Mouse (Mus musculus) lung, embryonic 15.5 days (tissue): ENCODE data around the gene Nuak1. TPM values are rescaled to one million over a fixed set of nuclear protein-coding genes. Genes with fewer than 3 reads are reported as not detected.
A peak's percentile ranks its signal among the peaks of the same experiment; 100 is the strongest.

Experiments
- ATAC-seq: fragments of 200-750 bp; cut with Nextera tagmentation; 2 replicates; pipeline ENCODE4 v1.8.0; 2017; ENCODE audit warnings: moderate number of reproducible peaks, borderline replicate concordance; ENCODE audit not compliant: low FRiP score, low TSS enrichment; ENCODE audit errors: extremely low read depth
- H3K27ac ChIP-seq: fragments of 300-500 bp; sonication (generic); 2 replicates; pipeline ENCODE4 v1.5.1; 2015; ENCODE audit warnings: moderate library complexity, mild to moderate bottlenecking, inconsistent platforms
- H3K27me3 ChIP-seq: fragments of 300-500 bp; sonication (generic); 2 replicates; pipeline ENCODE4 v1.6.1; 2015; ENCODE audit warnings: inconsistent platforms
- H3K36me3 ChIP-seq: fragments of 300-500 bp; sonication (generic); 2 replicates; pipeline ENCODE4 v1.6.1; 2015; ENCODE audit warnings: inconsistent platforms
- H3K4me1 ChIP-seq: fragments of 300-500 bp; sonication (generic); 2 replicates; pipeline ENCODE4 v1.6.1; 2015; ENCODE audit warnings: inconsistent platforms
- H3K4me2 ChIP-seq: fragments of 300-500 bp; sonication (generic); 2 replicates; pipeline ENCODE4 v1.6.1; 2015; ENCODE audit warnings: inconsistent platforms, mild to moderate bottlenecking, moderate library complexity
- H3K4me3 ChIP-seq: fragments of 300-500 bp; sonication (generic); 2 replicates; pipeline ENCODE4 v1.5.1; 2015; ENCODE audit warnings: mild to moderate bottlenecking, inconsistent platforms
- H3K9ac ChIP-seq: fragments of 300-500 bp; sonication (generic); 2 replicates; pipeline ENCODE4 v1.6.1; 2015; ENCODE audit warnings: inconsistent platforms
- H3K9me3 ChIP-seq: fragments of 300-500 bp; sonication (generic); 2 replicates; pipeline ENCODE4 v1.6.1; 2016; ENCODE audit warnings: inconsistent platforms
- WGBS: fragments of 180-500 bp; shearing (Covaris S2); methylation state at CpG from one replicate; pipeline ENCODE4 v1.1.7; 2015; 5-methylcytosine and 5-hydroxymethylcytosine counted together
- polyA plus RNA-seq: library from polyadenylated mRNA; unstranded; fragments of >200 nt; fragmentation: Nextera tagmentation; extraction: Ambion mirVana; gene quantifications from 2 replicates; pipeline ENCODE4 v1.2.1, GENCODE M21; 2015

Gene Nuak1
- polyA plus RNA-seq, 1 experiment from 2014 or later: 2.6 TPM

GRCm38 (mm10) chr10:84420589-84420988 lies 19.8 kb downstream of the Nuak1 start:
- H3K4me3 ChIP-seq: no peak overlapping the region
- H3K27me3 ChIP-seq: no peaks in the 10 kb centered on the region
- H3K4me2 ChIP-seq: no peak overlapping the region
- no peak overlapping the region for H3K9ac ChIP-seq
- no peak overlapping the region for H3K27ac ChIP-seq
- H3K4me1 ChIP-seq: peaks cover 18% of the 10 kb centered on the region
- no peaks in the 10 kb centered on the region for H3K36me3 ChIP-seq
- H3K9me3 ChIP-seq: no peaks in the 10 kb centered on the region
- no peak for ATAC-seq
- WGBS: 90% methylated on average over 6 of the region's 6 CpGs

GRCm38 (mm10) chr10:84418421-84418820 lies 22.0 kb downstream of the Nuak1 start:
- Histone ChIP-seq H3K4me1 (peaks cover 5% of the 10 kb centered on the region; the same call in 1 of the 2 replicates), H3K9me3 (no peaks in the 10 kb centered on the region), H3K36me3 (no peaks in the 10 kb centered on the region), H3K9ac (no peak overlapping the region), H3K27ac (no peak overlapping the region), H3K27me3 (no peaks in the 10 kb centered on the region), H3K4me2 (no peak overlapping the region), H3K4me3 (no peak overlapping the region)
- ATAC-seq: no peak

DNA sequence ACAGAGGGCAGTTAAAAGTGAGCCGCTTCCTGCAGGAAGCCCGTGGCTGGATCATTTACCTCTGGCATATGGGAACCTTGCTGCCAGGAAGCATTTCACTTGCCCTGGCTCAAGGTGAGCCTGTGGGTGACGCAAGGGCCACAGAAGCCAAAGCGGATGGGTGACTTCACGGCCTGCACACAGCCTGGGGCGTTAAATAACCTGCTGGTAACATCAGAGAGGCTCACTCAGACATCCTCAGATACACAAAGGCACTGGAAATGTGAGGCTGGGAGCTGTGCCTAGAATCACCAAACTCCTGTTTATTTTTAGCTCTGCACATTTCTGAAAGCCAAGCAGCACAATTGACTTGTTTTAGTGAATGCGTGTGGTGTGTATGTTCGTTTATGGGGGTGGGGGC lies 23.6 kb downstream of the Nuak1 start:
- Histone ChIP-seq H3K4me3 (no peak overlapping the region), H3K9me3 (no peaks in the 10 kb centered on the region), H3K4me2 (no peak overlapping the region), H3K9ac (no peak overlapping the region), H3K27ac (no peak overlapping the region), H3K4me1 (peaks cover 21% of the 10 kb centered on the region), H3K27me3 (no peaks in the 10 kb centered on the region), H3K36me3 (no peaks in the 10 kb centered on the region)
- ATAC-seq: no peak
- 68% methylated on average over 8 of the region's 8 CpGs for WGBS

GRCm38 (mm10) chr10:84414981-84415700 lies 25.3 kb downstream of the Nuak1 start:
- H3K36me3 ChIP-seq: no peaks in the 10 kb centered on the region
- no peak overlapping the region for H3K4me3 ChIP-seq
- no peaks in the 10 kb centered on the region for H3K27me3 ChIP-seq
- H3K4me2 ChIP-seq: no peak overlapping the region
- no peak overlapping the region for H3K27ac ChIP-seq
- ATAC-seq: no peak
- H3K9ac ChIP-seq: no peak overlapping the region
- H3K4me1 ChIP-seq: peaks cover 37% of the 10 kb centered on the region
- H3K9me3 ChIP-seq: no peaks in the 10 kb centered on the region
- WGBS: 77% methylated on average over 8 of the region's 8 CpGs

DNA sequence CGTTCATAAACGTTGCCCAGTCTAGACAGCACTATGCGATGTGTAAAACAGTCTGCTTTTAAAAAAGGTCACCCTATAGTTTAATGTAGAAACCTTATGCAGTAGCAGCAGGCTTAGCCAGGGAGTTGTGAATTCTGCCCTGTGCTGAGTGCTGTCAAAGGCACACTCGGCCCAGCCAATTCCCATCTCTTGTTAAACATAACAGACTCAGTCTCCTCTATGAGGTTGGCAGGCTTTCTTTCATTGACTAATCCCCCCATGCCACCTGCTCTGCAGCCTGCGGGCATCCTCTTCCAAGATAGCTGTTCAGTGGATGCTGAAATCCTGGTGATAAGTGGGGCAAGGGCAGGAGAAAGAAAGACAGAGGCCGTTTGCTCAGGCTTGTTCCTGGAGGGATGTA lies 27.1 kb downstream of the Nuak1 start:
- Histone ChIP-seq H3K36me3 (no peaks in the 10 kb centered on the region), H3K27me3 (no peaks in the 10 kb centered on the region), H3K4me3 (no peak overlapping the region), H3K9ac (no peak overlapping the region), H3K9me3 (no peaks in the 10 kb centered on the region), H3K27ac (peak overlapping the region; percentile 78), H3K4me1 (peaks cover 50% of the 10 kb centered on the region), H3K4me2 (no peak overlapping the region)
- WGBS: 62% methylated on average over 6 of the region's 6 CpGs
- no peak for ATAC-seq

GRCm38 (mm10) chr10:84412326-84412962 lies 28.0 kb downstream of the Nuak1 start:
- Histone ChIP-seq H3K4me1 (peaks cover 50% of the 10 kb centered on the region), H3K4me3 (no peak overlapping the region), H3K9me3 (no peaks in the 10 kb centered on the region), H3K4me2 (no peak overlapping the region), H3K27me3 (no peaks in the 10 kb centered on the region), H3K9ac (no peak overlapping the region), H3K36me3 (no peaks in the 10 kb centered on the region), H3K27ac (peak overlapping the region; percentile 78)
- no peak; the same call in 1 of the 2 replicates for ATAC-seq
- WGBS: 50% methylated on average over 12 of the region's 12 CpGs

- no peak for ATAC-seq
- 58% methylated on average over 16 of the region's 16 CpGs for WGBS
- no peaks in the 10 kb centered on the region for H3K36me3 ChIP-seq
- peaks cover 50% of the 10 kb centered on the region for H3K4me1 ChIP-seq
- H3K27ac ChIP-seq: peak overlapping the region; percentile 78
- no peaks in the 10 kb centered on the region for H3K27me3 ChIP-seq
- no peak overlapping the region for H3K9ac ChIP-seq
- no peak overlapping the region for H3K4me2 ChIP-seq
- H3K4me3 ChIP-seq: no peak overlapping the region
- H3K9me3 ChIP-seq: no peaks in the 10 kb centered on the region
Observed at GRCm38 (mm10) chr10:84411122-84412105, 29.0 kb downstream of the Nuak1 start.

GRCm38 (mm10) chr10:84408965-84409660 lies 31.3 kb downstream of the Nuak1 start:
- H3K4me1 ChIP-seq: peaks cover 50% of the 10 kb centered on the region
- 51% methylated on average over 13 of the region's 13 CpGs for WGBS
- no peaks in the 10 kb centered on the region for H3K9me3 ChIP-seq
- no peak overlapping the region for H3K4me3 ChIP-seq
- no peaks in the 10 kb centered on the region for H3K36me3 ChIP-seq
- no peak overlapping the region for H3K9ac ChIP-seq
- H3K27me3 ChIP-seq: no peaks in the 10 kb centered on the region
- H3K27ac ChIP-seq: no peak overlapping the region
- no peak for ATAC-seq
- no peak overlapping the region for H3K4me2 ChIP-seq

- no peaks in the 10 kb centered on the region for H3K9me3 ChIP-seq
- H3K27me3 ChIP-seq: no peaks in the 10 kb centered on the region
- ATAC-seq: no peak
- H3K27ac ChIP-seq: no peak overlapping the region
- H3K4me3 ChIP-seq: no peak overlapping the region
- no peak overlapping the region for H3K4me2 ChIP-seq
- WGBS: 60% methylated on average over 8 of the region's 8 CpGs
- H3K36me3 ChIP-seq: no peaks in the 10 kb centered on the region
- H3K4me1 ChIP-seq: peaks cover 49% of the 10 kb centered on the region
- H3K9ac ChIP-seq: no peak overlapping the region
Observed at GRCm38 (mm10) chr10:84405135-84405776, 35.1 kb downstream of the Nuak1 start.

DNA sequence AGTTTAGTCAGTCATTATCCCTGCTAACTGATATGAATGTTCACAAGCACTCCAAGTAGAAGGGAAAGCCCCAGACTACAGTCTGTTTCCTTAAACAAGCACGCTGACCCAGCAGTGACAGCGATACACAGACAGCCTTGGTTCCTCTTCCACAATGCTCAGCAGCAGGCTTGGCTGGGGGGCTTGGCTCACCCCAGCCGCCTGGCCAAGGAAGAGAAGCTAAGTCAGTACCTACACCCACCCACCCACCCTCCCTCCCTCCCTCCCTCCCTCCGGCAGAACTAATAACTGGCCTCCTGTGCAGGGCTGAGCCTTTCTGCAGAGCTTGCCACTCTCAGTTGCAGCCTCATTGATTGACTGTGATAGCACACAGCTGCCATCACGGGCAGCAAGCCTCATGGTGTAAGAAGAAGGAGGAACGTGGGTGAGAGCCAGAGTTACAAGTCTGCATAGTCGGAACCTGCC lies 38.5 kb downstream of the Nuak1 start:
- Histone ChIP-seq H3K9me3 (no peaks in the 10 kb centered on the region), H3K4me1 (peaks cover 46% of the 10 kb centered on the region), H3K27me3 (no peaks in the 10 kb centered on the region), H3K9ac (no peak overlapping the region), H3K4me2 (no peak overlapping the region), H3K4me3 (no peak overlapping the region), H3K36me3 (no peaks in the 10 kb centered on the region), H3K27ac (peak overlapping the region; percentile 51)
- 15% methylated on average over 7 of the region's 7 CpGs for WGBS
- ATAC-seq: peak; percentile 85

DNA sequence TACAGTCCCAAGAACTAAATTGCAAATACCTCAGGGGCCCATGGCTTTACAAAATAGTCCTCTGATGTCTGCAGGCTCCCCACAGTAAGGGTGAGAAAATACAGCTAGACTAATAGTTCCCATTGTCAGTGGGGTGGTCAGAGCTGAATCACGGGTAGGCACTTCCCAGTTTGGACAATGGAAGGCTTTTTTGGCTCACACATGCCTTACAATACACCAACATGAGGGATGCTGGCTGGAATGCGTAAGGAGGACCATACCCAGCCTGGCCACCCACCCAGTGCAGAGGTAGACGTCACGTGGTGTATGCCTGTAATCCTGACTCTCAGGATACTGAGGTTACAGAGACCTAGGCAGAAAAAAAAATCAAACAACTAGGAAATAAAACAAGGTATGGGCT lies 39.2 kb downstream of the Nuak1 start:
- Histone ChIP-seq H3K9ac (no peak overlapping the region), H3K36me3 (no peaks in the 10 kb centered on the region), H3K4me2 (no peak overlapping the region), H3K27me3 (no peaks in the 10 kb centered on the region), H3K27ac (no peak overlapping the region), H3K4me3 (no peak overlapping the region), H3K4me1 (peaks cover 53% of the 10 kb centered on the region), H3K9me3 (no peaks in the 10 kb centered on the region)
- no peak; the same call in 1 of the 2 replicates for ATAC-seq
- 52% methylated on average over 4 of the region's 4 CpGs for WGBS
